Mouse (Mus musculus): ENCODE data around the gene Cuedc1.
"Not testable (repeated sequence)": the region's sequence is repeated elsewhere in the genome, so short reads cannot be mapped to it uniquely, and the experiment has no call there.

Cuedc1 gene

GRCm38 (mm10) chr11:88171876-88172442 lies 74.1 kb downstream of the Cuedc1 start:
- DNase-seq (ENCODE audit: low spot score), result no peak

- DNase-seq (ENCODE audit: low spot score), result no peak
Observed at GRCm38 (mm10) chr11:88172601-88173325, 74.9 kb downstream of the Cuedc1 start.

GRCm38 (mm10) chr11:88173386-88174025 lies 75.6 kb downstream of the Cuedc1 start:
- no peak for DNase-seq (ENCODE audit: low spot score)

- no peak for DNase-seq (ENCODE audit: low spot score)
Observed at GRCm38 (mm10) chr11:88180467-88180958, 82.7 kb downstream of the Cuedc1 start.

GRCm38 (mm10) chr11:88180959-88181619 lies 83.2 kb downstream of the Cuedc1 start:
- peak; percentile 56 for DNase-seq (ENCODE audit: low spot score)

GRCm38 (mm10) chr11:88184632-88185180 lies 86.8 kb downstream of the Cuedc1 start:
- no peak for DNase-seq (ENCODE audit: low spot score)

GRCm38 (mm10) chr11:88186078-88186946 lies 88.5 kb downstream of the Cuedc1 start:
- no peak for DNase-seq (ENCODE audit: low spot score)

GRCm38 (mm10) chr11:88186947-88187243 lies 89.0 kb downstream of the Cuedc1 start:
- no peak for DNase-seq (ENCODE audit: low spot score)

GRCm38 (mm10) chr11:88187417-88188133 lies 89.7 kb downstream of the Cuedc1 start:
- peak; percentile 89 for DNase-seq (ENCODE audit: low spot score)

- no peak for DNase-seq (ENCODE audit: low spot score)
Observed at GRCm38 (mm10) chr11:88188216-88188615, 90.4 kb downstream of the Cuedc1 start.

GRCm38 (mm10) chr11:88188635-88189034 lies 90.8 kb downstream of the Cuedc1 start:
- DNase-seq (ENCODE audit: low spot score), result no peak

GRCm38 (mm10) chr11:88192595-88192994 lies 94.7 kb downstream of the Cuedc1 start:
- DNase-seq (ENCODE audit: low spot score), result no peak

- DNase-seq (ENCODE audit: low spot score), result no peak
Observed at GRCm38 (mm10) chr11:88193098-88193823, 95.4 kb downstream of the Cuedc1 start.

GRCm38 (mm10) chr11:88193824-88194696 lies 96.2 kb downstream of the Cuedc1 start:
- no peak for DNase-seq (ENCODE audit: low spot score)

- not testable (repeated sequence) for DNase-seq (ENCODE audit: low spot score)
Observed at GRCm38 (mm10) chr11:88195699-88196098, 97.8 kb downstream of the Cuedc1 start.

- DNase-seq (ENCODE audit: low spot score), result peak; percentile 60
Observed at GRCm38 (mm10) chr11:88197153-88197576, 99.3 kb downstream of the Cuedc1 start.

GRCm38 (mm10) chr11:88198223-88198622 lies 100.4 kb downstream of the Cuedc1 start:
- DNase-seq (ENCODE audit: low spot score), result no peak

- DNase-seq (ENCODE audit: low spot score), result no peak
Observed at GRCm38 (mm10) chr11:88201172-88201571, 103.3 kb downstream of the Cuedc1 start.

GRCm38 (mm10) chr11:88202077-88202476 lies 104.2 kb downstream of the Cuedc1 start:
- DNase-seq (ENCODE audit: low spot score), result no peak

Measured in layer of hippocampus, adult 11-12 months (tissue).